Mouse (Mus musculus) midbrain, embryonic 10.5 days (tissue): ENCODE results near the gene Preb. TPM values are rescaled to one million over a fixed set of nuclear protein-coding genes. Genes with fewer than 3 reads are reported as not detected.

Experiments
- DNase-seq: peaks from one replicate; pipeline ENCODE4 v3.0.0-alpha.2; 2017; ENCODE audit warnings: low spot score
- H3K27ac ChIP-seq: fragments of 300-500 bp; sonication (generic); replicated peaks from 2 replicates; pipeline ENCODE4 v1.5.1; 2016; ENCODE audit warnings: mild to moderate bottlenecking
- H3K27me3 ChIP-seq: fragments of 300-500 bp; sonication (generic); 2 replicates; pipeline ENCODE4 v1.6.1; 2016; ENCODE audit warnings: low read depth, mild to moderate bottlenecking; ENCODE audit not compliant: poor library complexity, severe bottlenecking
- H3K36me3 ChIP-seq: fragments of 300-500 bp; sonication (generic); 2 replicates; pipeline ENCODE4 v1.6.1; 2016; ENCODE audit warnings: mild to moderate bottlenecking, moderate library complexity
- H3K4me1 ChIP-seq: fragments of 300-500 bp; sonication (generic); 2 replicates; pipeline ENCODE4 v1.6.1; 2016
- H3K4me3 ChIP-seq: fragments of 300-500 bp; sonication (generic); 2 replicates; pipeline ENCODE4 v1.5.1; 2016; ENCODE audit warnings: mild to moderate bottlenecking, moderate library complexity
- H3K9me3 ChIP-seq: fragments of 300-500 bp; sonication (generic); replicated peaks from 2 replicates; pipeline ENCODE4 v1.6.1; 2016; ENCODE audit warnings: mild to moderate bottlenecking
- WGBS: fragments of 180-500 bp; shearing (Covaris S2); methylation state at CpG from one replicate; pipeline ENCODE4 v1.1.7; 2016; 5-methylcytosine and 5-hydroxymethylcytosine counted together
- polyA plus RNA-seq: library from polyadenylated mRNA; unstranded; fragments of >200 nt; fragmentation: Nextera tagmentation; extraction: Ambion mirVana; gene quantifications from 2 replicates; pipeline ENCODE4 v1.2.1, GENCODE M21; 2016

The Preb gene
- polyA plus RNA-seq, 1 experiment from 2014 or later: 138 TPM

DNA sequence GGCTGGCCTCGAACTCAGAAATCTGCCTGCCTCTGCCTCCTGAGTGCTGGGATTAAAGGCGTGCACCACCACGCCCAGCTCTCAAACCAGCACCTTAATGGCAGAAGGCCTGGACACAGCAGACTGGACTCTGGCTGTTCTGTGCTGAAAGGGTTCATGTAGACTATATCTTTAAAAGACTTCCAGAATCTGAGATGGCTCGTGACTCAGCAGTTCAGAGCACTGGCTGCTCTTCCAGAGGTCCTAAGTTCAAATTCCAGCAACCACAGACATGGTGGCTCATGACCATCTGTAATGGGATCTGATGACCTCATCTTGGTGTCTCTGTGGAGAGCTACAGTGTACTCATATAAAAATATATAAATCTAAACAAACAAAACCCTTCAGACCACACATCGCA lies 58.3 kb downstream of the Preb start:
- Histone ChIP-seq H3K27me3 (no peaks in the 10 kb centered on the region), H3K4me3 (no peak overlapping the region), H3K9me3 (no peaks in the 10 kb centered on the region), H3K27ac (no peak overlapping the region), H3K4me1 (peaks cover 19% of the 10 kb centered on the region), H3K36me3 (peaks cover 91% of the 10 kb centered on the region)
- WGBS: 94% methylated on average over 5 of the region's 5 CpGs
- no peak for DNase-seq

Other genes starting within 250 kb of the Preb start
- gene Dpysl5, start 248.8 kb downstream of the Preb start, polyA plus RNA-seq: 90.7 and 126 TPM in 2 replicates
- 22.9 and 38.2 TPM in 2 replicates for gene Mapre3, start 145.7 kb downstream of the Preb start, polyA plus RNA-seq
- 63.3 and 63.6 TPM in 2 replicates for gene Tmem214, start 92.3 kb downstream of the Preb start, polyA plus RNA-seq
- gene Agbl5, start 71.7 kb downstream of the Preb start, polyA plus RNA-seq: 17.4 and 20.1 TPM in 2 replicates
- gene Ost4, start 52.6 kb downstream of the Preb start, polyA plus RNA-seq: 380 and 415 TPM in 2 replicates
- 61.8 and 67.4 TPM in 2 replicates for gene Emilin1, start 47.0 kb downstream of the Preb start, polyA plus RNA-seq
- gene Khk, start 38.9 kb downstream of the Preb start, polyA plus RNA-seq: 7.5 and 9.7 TPM in 2 replicates
- 4.9 and 5.8 TPM in 2 replicates for gene Cgref1, start 14.8 kb downstream of the Preb start, polyA plus RNA-seq
- 0.02 TPM in 1 of 2 replicates, not detected in the other for gene Tcf23, start 8.3 kb upstream of the Preb start, polyA plus RNA-seq
- gene Atraid, start 88.0 kb upstream of the Preb start, polyA plus RNA-seq: 80.5 and 99.6 TPM in 2 replicates
- gene Slc5a6, start 88.6 kb upstream of the Preb start, polyA plus RNA-seq: 10.6 and 11.4 TPM in 2 replicates
- gene Cad, start 94.4 kb upstream of the Preb start, polyA plus RNA-seq: 52.4 and 53.3 TPM in 2 replicates
- gene Dnajc5g, start 145.9 kb upstream of the Preb start, polyA plus RNA-seq: not detected in 2 replicates
- 1.5 and 7.1 TPM in 2 replicates for gene Slc30a3, start 147.9 kb upstream of the Preb start, polyA plus RNA-seq
- not detected in 2 replicates for gene Trim54, start 156.4 kb upstream of the Preb start, polyA plus RNA-seq
- not detected in 2 replicates for gene Ucn, start 178.5 kb upstream of the Preb start, polyA plus RNA-seq
- gene Mpv17, start 193.9 kb upstream of the Preb start, polyA plus RNA-seq: 58.7 and 64.5 TPM in 2 replicates
- 1.7 and 2.1 TPM in 2 replicates for gene Gm29609, start 219.6 kb upstream of the Preb start, polyA plus RNA-seq
- gene Gtf3c2, start 219.8 kb upstream of the Preb start, polyA plus RNA-seq: 120 and 124 TPM in 2 replicates
- 139 and 153 TPM in 2 replicates for gene Snx17, start 232.9 kb upstream of the Preb start, polyA plus RNA-seq
- 86.3 and 87.7 TPM in 2 replicates for gene Eif2b4, start 233.1 kb upstream of the Preb start, polyA plus RNA-seq
- 11.5 and 13.8 TPM in 2 replicates for gene Zfp513, start 241.9 kb upstream of the Preb start, polyA plus RNA-seq